Mouse (Mus musculus): ENCODE data around the gene Nol9.

DNA sequence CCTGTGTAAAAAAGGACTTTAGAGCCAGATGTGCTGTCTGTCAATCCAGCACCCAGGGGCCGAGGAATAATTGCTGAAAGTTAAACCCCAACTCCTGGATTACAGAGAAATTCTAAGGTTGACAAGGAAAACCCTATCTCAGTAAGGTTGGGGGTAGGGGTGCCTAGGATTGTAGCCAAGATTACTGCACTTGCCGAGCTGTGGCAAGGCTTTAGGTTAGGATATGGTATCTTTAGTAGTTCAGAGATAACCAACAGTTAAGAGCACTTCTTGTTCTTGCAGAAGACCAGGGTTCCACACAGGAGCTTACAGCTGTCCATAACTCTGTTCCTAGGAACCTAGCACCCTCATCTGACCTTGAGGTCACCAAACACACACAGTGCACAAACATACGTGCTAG, 41.4 kb upstream of the Nol9 start:
- TF ChIP-seq CTCF (IDR thresholded peaks at IDR 0.05; ENCODE audit: borderline replicate concordance, control insufficient read depth, extremely low read depth, insufficient read depth, low read length, poor library complexity) (no peak), POLR2A (IDR thresholded peaks at IDR 0.05; ENCODE audit: control insufficient read depth, extremely low read depth, insufficient read depth, low read length, poor library complexity) (no peak)
